ENCODE assay signal across 8 mouse cellular contexts in genomic region chr5:75862630-75862991, GRCm38 (mm10).
DNase-seq lines count a peak whose midpoint lies in the region; ATAC-seq and TF ChIP-seq lines count a peak whose summit lies in the region.

No protein-coding gene starts in this region.

- 12% methylated on average over 8 of the region's 8 CpGs for WGBS in liver, embryonic 12.5 days (ENCODE audit: insufficient replicate concordance)
- 14% methylated on average over 8 of the region's 8 CpGs for WGBS in bone marrow, adult 2 months
- WGBS in hindbrain, embryonic 14.5 days, result 20% methylated on average over 8 of the region's 8 CpGs
- WGBS in midbrain, postnatal 0 days, result 8% methylated on average over 8 of the region's 8 CpGs

- no peak overlapping the region for H3K9ac ChIP-seq in liver, embryonic 12.5 days
- no peak overlapping the region for H3K9ac ChIP-seq in hindbrain, embryonic 14.5 days
- no peak overlapping the region for H3K9ac ChIP-seq in midbrain, postnatal 0 days (replicated peaks; ENCODE audit: low read length, poor library complexity, severe bottlenecking)

- 0 out of 2 replicates have a peak, but pooled peaks cover 3% of the 10 kb centered on the region for H3K4me1 ChIP-seq in liver, embryonic 12.5 days
- no peaks in the 10 kb centered on the region; the same call in 1 of the 2 replicates for H3K4me1 ChIP-seq in bone marrow, adult 2 months (ENCODE audit: control insufficient read depth, insufficient read depth, low read length)
- H3K4me1 ChIP-seq in hindbrain, embryonic 14.5 days (replicated peaks; ENCODE audit: control insufficient read depth, insufficient read depth, low read length), result no peaks in the 10 kb centered on the region
- no peaks in the 10 kb centered on the region for H3K4me1 ChIP-seq in midbrain, postnatal 0 days (ENCODE audit: insufficient read depth, low read length)

- H3K4me3 ChIP-seq in liver, embryonic 12.5 days, result no peak overlapping the region
- H3K4me3 ChIP-seq in bone marrow, adult 2 months (replicated peaks; ENCODE audit: control insufficient read depth, low read depth, low read length), result no peak overlapping the region
- H3K4me3 ChIP-seq in hindbrain, embryonic 14.5 days (replicated peaks; ENCODE audit: low read length), result no peak overlapping the region
- H3K4me3 ChIP-seq in midbrain, postnatal 0 days (ENCODE audit: low read depth, low read length), result no peak overlapping the region

- peak; percentile 51 for DNase-seq in liver
- DNase-seq in fibroblast of lung, adult 2 months (ENCODE audit: low read depth), result peak; percentile 12
- DNase-seq in hindbrain, embryonic 14.5 days (ENCODE audit: low spot score), result peak; percentile 87
- DNase-seq in left cerebral cortex, postnatal 4 days, result peak; percentile 73
- peak; percentile 88 for DNase-seq in midbrain, postnatal 0 days (ENCODE audit: low spot score)
- peak; percentile 23 for DNase-seq in yolk sac, embryonic 10.5 days (ENCODE audit: low spot score)

- H3K27ac ChIP-seq in liver, embryonic 12.5 days, result no peak overlapping the region
- no peak overlapping the region for H3K27ac ChIP-seq in bone marrow, adult 2 months (ENCODE audit: control insufficient read depth, insufficient read depth, low read depth, low read length, poor library complexity)
- no peak overlapping the region for H3K27ac ChIP-seq in hindbrain, embryonic 14.5 days
- no peak overlapping the region for H3K27ac ChIP-seq in midbrain, postnatal 0 days (ENCODE audit: low read depth, low read length)

- no peaks in the 10 kb centered on the region for H3K9me3 ChIP-seq in liver, embryonic 12.5 days (replicated peaks)
- H3K9me3 ChIP-seq in hindbrain, embryonic 14.5 days (ENCODE audit: control insufficient read depth, low read length), result no peaks in the 10 kb centered on the region
- H3K9me3 ChIP-seq in midbrain, postnatal 0 days (ENCODE audit: low read length), result no peaks in the 10 kb centered on the region

- H3K27me3 ChIP-seq in liver, embryonic 12.5 days (replicated peaks), result no peaks in the 10 kb centered on the region
- H3K27me3 ChIP-seq in hindbrain, embryonic 14.5 days (ENCODE audit: control insufficient read depth, insufficient read depth, low read length), result no peaks in the 10 kb centered on the region
- 0 out of 2 replicates have a peak, but pooled peaks cover 4% of the 10 kb centered on the region for H3K27me3 ChIP-seq in midbrain, postnatal 0 days (ENCODE audit: insufficient read depth, low read length)

- no peak for ATAC-seq in liver, embryonic 12.5 days
- peak; percentile 55; the same call in 1 of the 2 replicates for ATAC-seq in hindbrain, embryonic 14.5 days (ENCODE audit: low FRiP score)
- ATAC-seq in midbrain, postnatal 0 days (ENCODE audit: low FRiP score), result peak; percentile 66

- peak; percentile 63 for TF ChIP-seq CTCF in bone marrow, adult 2 months (IDR thresholded peaks at IDR 0.05; ENCODE audit: control insufficient read depth, insufficient read depth, low read length)
- peak; percentile 94 for TF ChIP-seq CTCF in midbrain, postnatal 0 days (IDR thresholded peaks at IDR 0.05)

- no peak overlapping the region for H3K4me2 ChIP-seq in liver, embryonic 12.5 days
- H3K4me2 ChIP-seq in hindbrain, embryonic 14.5 days (replicated peaks), result no peak overlapping the region
- H3K4me2 ChIP-seq in midbrain, postnatal 0 days (ENCODE audit: low read depth, low read length, poor library complexity, severe bottlenecking), result no peak overlapping the region

- H3K36me3 ChIP-seq in liver, embryonic 12.5 days, result no peaks in the 10 kb centered on the region
- no peaks in the 10 kb centered on the region for H3K36me3 ChIP-seq in hindbrain, embryonic 14.5 days (replicated peaks; ENCODE audit: control insufficient read depth, insufficient read depth)
- H3K36me3 ChIP-seq in midbrain, postnatal 0 days (ENCODE audit: insufficient read depth, low read length), result no peaks in the 10 kb centered on the region

- TF ChIP-seq POLR2A in bone marrow, adult 2 months (IDR thresholded peaks at IDR 0.05; ENCODE audit: borderline replicate concordance, control insufficient read depth, low read depth, low read length), result no peak

- intact Hi-C loops in left cerebral cortex, postnatal 4 days (cut with DNase I), result loop anchor here (2.0 to 10.0 kb wide), 2 partner anchors 256 to 552 kb away; no protein-coding TSS in a partner anchor

Comparison
In these comparisons a context has a peak if more than half of its experiments do, and no peak if none do; other contexts are left out.
1. DNase-seq: peak in every context shown above with its lines; median percentile 88 in midbrain, postnatal 0 days; 87 in hindbrain, embryonic 14.5 days; 73 in left cerebral cortex, postnatal 4 days; 51 in liver; 23 in yolk sac, embryonic 10.5 days; 12 in fibroblast of lung, adult 2 months.